Mouse (Mus musculus): ENCODE data around the gene Hexim1. TPM values are rescaled to one million over a fixed set of nuclear protein-coding genes. Genes with fewer than 3 reads are reported as not detected.

Hexim1 gene
- total and polyA plus RNA-seq, 3 experiments = 20.2 to 51.8 (median 25.9) TPM

DNA sequence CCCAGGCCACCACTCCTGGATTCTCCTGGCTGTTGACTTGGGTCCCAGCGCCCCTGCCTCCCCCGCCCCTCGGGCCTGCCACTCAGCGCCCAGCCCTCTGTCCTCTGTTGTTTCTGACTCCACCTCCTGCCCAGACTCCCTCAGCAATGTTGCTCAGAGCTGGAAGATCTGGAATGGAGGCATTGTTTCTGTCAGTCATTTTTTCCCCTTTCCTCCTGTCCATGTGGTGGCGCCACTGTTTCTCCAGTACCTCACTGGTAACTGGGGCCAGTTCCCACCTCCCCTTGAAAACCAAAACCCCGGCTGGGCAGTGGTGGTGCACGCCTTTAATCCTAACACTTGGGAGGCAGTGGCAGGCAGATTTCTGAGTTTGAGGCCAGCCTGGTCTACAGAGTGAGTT, 45.4 kb downstream of the Hexim1 start:
- no peak overlapping the region for H3K4me3 ChIP-seq (replicated peaks in 1 of 3; ENCODE audit: low read depth in 2 of 3, low read length in 2 of 3, poor library complexity in 1 of 3)
- peaks cover 6 to 14% of the 10 kb centered on the region in 2 experiments; a peak in 3 of 4 replicates for H3K4me1 ChIP-seq (ENCODE audit: control insufficient read depth in 1 of 2, insufficient read depth in 2 of 2)
- H3K4me2 ChIP-seq (ENCODE audit: insufficient read depth, low read depth, poor library complexity, severe bottlenecking) = no peak overlapping the region
- no peaks in the 10 kb centered on the region for H3K36me3 ChIP-seq (replicated peaks in 1 of 2; ENCODE audit: control insufficient read depth in 1 of 2, insufficient read depth in 1 of 2, low read length in 1 of 2)
- in situ Hi-C loops (cut with MboI; ENCODE audit: low pct_ligation_motif_present, low pct_unique_long_range_greater_than_20kb, low sequenced_read_pairs) = loop anchor here (25.0 kb wide), 1 partner anchor 401 kb away; no protein-coding TSS in a partner anchor
- no peaks in the 10 kb centered on the region for H3K79me2 ChIP-seq (replicated peaks; ENCODE audit: control insufficient read depth, extremely low read depth, insufficient read depth, poor library complexity, severe bottlenecking)
- no peak for TF ChIP-seq MAFK (IDR thresholded peaks at IDR 0.05; ENCODE audit: insufficient replicate concordance, low read length)
- no peak for TF ChIP-seq CHD1 (IDR thresholded peaks at IDR 0.05; ENCODE audit: low read depth, low read length)
- peak; percentile 15 for TF ChIP-seq RAD21 (IDR thresholded peaks at IDR 0.05; ENCODE audit: low read depth, low read length)
- TF ChIP-seq MAZ (IDR thresholded peaks at IDR 0.05; ENCODE audit: low read depth, low read length) = no peak
- no peak for TF ChIP-seq TBP (conservative IDR thresholded peaks at IDR 0.05; ENCODE audit: low read depth, low read length)
- no peak for TF ChIP-seq CHD2 (IDR thresholded peaks at IDR 0.05; ENCODE audit: low read length)
- no peak for TF ChIP-seq NELFE (IDR thresholded peaks at IDR 0.05; ENCODE audit: low read depth, low read length)
- TF ChIP-seq KAT2A (IDR thresholded peaks at IDR 0.05; ENCODE audit: insufficient replicate concordance, low read length) = no peak
- no peak for TF ChIP-seq MYC (IDR thresholded peaks at IDR 0.05; ENCODE audit: low read depth, low read length)
- TF ChIP-seq MEF2A (IDR thresholded peaks at IDR 0.05; ENCODE audit: borderline replicate concordance, low read depth, low read length) = no peak
- no peak for TF ChIP-seq HCFC1 (IDR thresholded peaks at IDR 0.05; ENCODE audit: low read depth, low read length)
- TF ChIP-seq SIN3A (IDR thresholded peaks at IDR 0.05; ENCODE audit: low read length) = no peak
- peak; percentile 32 for TF ChIP-seq SMC3 (IDR thresholded peaks at IDR 0.05; ENCODE audit: low read depth, low read length)
- no peak for TF ChIP-seq MXI1 (IDR thresholded peaks at IDR 0.05; ENCODE audit: low read depth, low read length)
- no peak for TF ChIP-seq ETS1 (conservative IDR thresholded peaks at IDR 0.05; ENCODE audit: low read depth, low read length)
- no peak for TF ChIP-seq ELF1 (IDR thresholded peaks at IDR 0.05; ENCODE audit: low read depth, low read length)
- TF ChIP-seq POLR2AphosphoS2 (IDR thresholded peaks at IDR 0.05; ENCODE audit: low read depth, low read length) = no peak
- peak in 1 of 2 experiments; percentile 58; a peak in 2 of 4 replicates for TF ChIP-seq CTCF (conservative IDR thresholded peaks at IDR 0.05 in 1 of 2, IDR thresholded peaks at IDR 0.05 in 1 of 2; ENCODE audit: low read depth in 2 of 2, low read length in 2 of 2)
- no peak for TF ChIP-seq ZMIZ1 (IDR thresholded peaks at IDR 0.05; ENCODE audit: low read depth, low read length)
- no peak for TF ChIP-seq JUND (conservative IDR thresholded peaks at IDR 0.05; ENCODE audit: low read depth, low read length)
- no peak for TF ChIP-seq JUN (IDR thresholded peaks at IDR 0.05; ENCODE audit: insufficient read depth, low read depth, low read length)
- TF ChIP-seq USF1 (IDR thresholded peaks at IDR 0.05; ENCODE audit: low read depth, low read length) = no peak
- no peak for TF ChIP-seq GABPA (IDR thresholded peaks at IDR 0.05; ENCODE audit: insufficient replicate concordance, low read depth, low read length)
- H3K9ac ChIP-seq (ENCODE audit: insufficient read depth, low read depth) = no peak overlapping the region
- no peak for DNase-seq (ENCODE audit: extremely low read depth)
- peaks cover 6% of the 10 kb centered on the region for H3K9me3 ChIP-seq (replicated peaks; ENCODE audit: low read length)
- no peak overlapping the region for H3K27ac ChIP-seq (ENCODE audit: insufficient read depth, low read depth)
- dilution Hi-C loops (cut with MboI; ENCODE audit: extremely low pct_ligation_motif_present, extremely low pct_unique_long_range_greater_than_20kb, low sequenced_read_pairs) = no loop called here
- no peaks in the 10 kb centered on the region for H3K27me3 ChIP-seq (replicated peaks)

Measured in CH12.LX (cell line).